Mouse (Mus musculus) cerebellum, adult 2 months (tissue): ENCODE data around the gene Btbd19.

Experiments used
- CTCF ChIP-seq: fragments of 200-500 bp; IDR thresholded peaks from 2 replicates; pipeline ENCODE4 v1.5.1; 2011; ENCODE audit warnings: low read depth, mild to moderate bottlenecking, control low read depth, low read length, moderate library complexity, borderline replicate concordance; ENCODE audit not compliant: insufficient read depth
- POLR2A ChIP-seq: fragments of 200-500 bp; IDR thresholded peaks from 2 replicates; pipeline ENCODE4 v1.6.1; 2011; ENCODE audit warnings: low read length, control low read depth, borderline replicate concordance; ENCODE audit not compliant: insufficient read depth

DNA sequence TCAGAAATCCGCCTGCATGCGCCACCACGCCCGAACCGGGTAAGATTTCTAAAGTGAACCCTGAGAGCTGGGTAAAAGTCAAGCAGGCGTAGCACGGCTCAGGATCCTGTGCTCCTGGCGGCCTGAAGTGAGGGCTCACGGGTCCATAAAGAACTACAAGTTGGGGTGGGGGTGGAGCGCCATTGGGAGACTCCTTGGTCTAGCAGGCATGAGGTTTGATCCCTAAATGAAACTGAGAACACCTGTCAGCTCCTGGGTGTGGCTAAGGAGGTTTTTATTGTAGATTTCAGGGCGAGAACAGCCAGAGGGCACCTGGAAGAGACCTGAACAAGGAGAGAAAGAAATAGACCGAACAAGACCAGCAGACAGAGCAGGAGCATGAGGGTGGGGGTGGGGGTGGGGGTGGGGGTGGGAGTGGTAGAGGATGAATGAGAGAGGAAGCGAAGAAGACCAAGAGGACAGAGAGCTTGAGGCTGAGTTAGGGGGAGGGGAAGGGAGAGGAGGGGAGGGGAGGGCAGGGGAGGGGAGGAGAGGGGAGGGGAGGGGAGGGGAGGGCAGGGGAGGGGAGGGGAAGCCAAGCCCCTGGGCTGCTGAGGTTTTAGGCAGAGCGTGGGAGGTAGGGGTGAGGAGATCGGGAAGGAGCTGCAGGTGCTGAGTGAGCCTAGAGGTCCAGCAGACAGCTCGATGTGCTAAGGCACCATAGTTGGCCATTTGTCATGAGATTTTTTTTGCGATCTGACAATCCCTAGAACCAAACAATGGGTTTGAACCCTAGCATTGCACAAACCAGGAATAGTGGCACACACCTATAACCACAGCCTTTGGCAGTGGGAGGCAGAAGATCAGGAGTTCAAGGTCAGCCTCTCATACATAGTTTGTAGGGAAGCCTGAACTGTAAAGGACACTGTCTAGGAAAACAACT, 13.0 kb upstream of the Btbd19 start:
- TF ChIP-seq POLR2A = no peak
- TF ChIP-seq CTCF = no peak
